Mouse (Mus musculus): ENCODE results near the gene Irf7. TPM values are rescaled to one million over a fixed set of nuclear protein-coding genes. Genes with fewer than 3 reads are reported as not detected.
A peak's percentile ranks its signal among the peaks of the same experiment; 100 is the strongest.

Gene Irf7
- polyA plus RNA-seq, 1 experiment from 2014 or later = 3.1 TPM

GRCm38 (mm10) chr7:141297926-141298650, 31.8 kb upstream of the Irf7 start:
- peaks cover 13% of the 10 kb centered on the region for H3K4me1 ChIP-seq (replicated peaks; ENCODE audit: control insufficient read depth, insufficient read depth, low read length)
- ATAC-seq (replicated peaks; ENCODE audit: low FRiP score, low TSS enrichment, low read depth) = no peak
- peaks cover 56% of the 10 kb centered on the region for H3K36me3 ChIP-seq (ENCODE audit: control insufficient read depth, insufficient read depth, low read length)
- 74% methylated on average over 3 of the region's 3 CpGs for WGBS
- no peak overlapping the region for H3K9ac ChIP-seq (ENCODE audit: low read length)
- no peaks in the 10 kb centered on the region for H3K9me3 ChIP-seq (ENCODE audit: control insufficient read depth, low read length)
- no peak overlapping the region for H3K27ac ChIP-seq (ENCODE audit: low read depth)
- H3K4me3 ChIP-seq (ENCODE audit: low read depth, low read length) = no peak overlapping the region
- H3K27me3 ChIP-seq (replicated peaks; ENCODE audit: control insufficient read depth, insufficient read depth, low read length) = peaks cover 31% of the 10 kb centered on the region
- no peak overlapping the region for H3K4me2 ChIP-seq (ENCODE audit: low read length)
- DNase-seq (ENCODE audit: low spot score) = no peak

GRCm38 (mm10) chr7:141294479-141294878, 28.2 kb upstream of the Irf7 start:
- ATAC-seq (replicated peaks; ENCODE audit: low FRiP score, low TSS enrichment, low read depth) = no peak
- H3K4me3 ChIP-seq (ENCODE audit: low read depth, low read length) = peak overlapping the region; percentile 31
- WGBS = 6% methylated on average over 22 of the region's 22 CpGs
- peak; percentile 66 for DNase-seq (ENCODE audit: low spot score)
- peaks cover 18% of the 10 kb centered on the region for H3K4me1 ChIP-seq (replicated peaks; ENCODE audit: control insufficient read depth, insufficient read depth, low read length)
- H3K36me3 ChIP-seq (ENCODE audit: control insufficient read depth, insufficient read depth, low read length) = peaks cover 21% of the 10 kb centered on the region
- peaks cover 57% of the 10 kb centered on the region for H3K27me3 ChIP-seq (replicated peaks; ENCODE audit: control insufficient read depth, insufficient read depth, low read length)
- H3K9me3 ChIP-seq (ENCODE audit: control insufficient read depth, low read length) = no peaks in the 10 kb centered on the region
- H3K27ac ChIP-seq (ENCODE audit: low read depth) = no peak overlapping the region
- H3K9ac ChIP-seq (ENCODE audit: low read length) = no peak overlapping the region
- peak overlapping the region; percentile 69 for H3K4me2 ChIP-seq (ENCODE audit: low read length)

GRCm38 (mm10) chr7:141293852-141294471, 27.7 kb upstream of the Irf7 start:
- DNase-seq (ENCODE audit: low spot score) (peak; percentile 76), ATAC-seq (replicated peaks; ENCODE audit: low FRiP score, low TSS enrichment, low read depth) (peak; percentile 25; the same call in 1 of the 2 replicates)
- H3K4me3 ChIP-seq (ENCODE audit: low read depth, low read length) = peak overlapping the region; percentile 31
- WGBS = 1% methylated on average over 53 of the region's 53 CpGs
- H3K9me3 ChIP-seq (ENCODE audit: control insufficient read depth, low read length) = no peaks in the 10 kb centered on the region
- H3K36me3 ChIP-seq (ENCODE audit: control insufficient read depth, insufficient read depth, low read length) = peaks cover 16% of the 10 kb centered on the region
- H3K4me1 ChIP-seq (replicated peaks; ENCODE audit: control insufficient read depth, insufficient read depth, low read length) = peaks cover 18% of the 10 kb centered on the region
- H3K27me3 ChIP-seq (replicated peaks; ENCODE audit: control insufficient read depth, insufficient read depth, low read length) = peaks cover 57% of the 10 kb centered on the region
- H3K9ac ChIP-seq (ENCODE audit: low read length) = peak overlapping the region; percentile 34; the same call in 1 of the 2 replicates
- peak overlapping the region; percentile 69 for H3K4me2 ChIP-seq (ENCODE audit: low read length)
- H3K27ac ChIP-seq (ENCODE audit: low read depth) = no peak overlapping the region

GRCm38 (mm10) chr7:141292583-141293388, 26.5 kb upstream of the Irf7 start:
- WGBS = 56% methylated on average over 15 of the region's 15 CpGs
- H3K27me3 ChIP-seq (replicated peaks; ENCODE audit: control insufficient read depth, insufficient read depth, low read length) = peaks cover 57% of the 10 kb centered on the region
- H3K27ac ChIP-seq (ENCODE audit: low read depth) = no peak overlapping the region
- peak; percentile 61 for DNase-seq (ENCODE audit: low spot score)
- no peak overlapping the region for H3K4me3 ChIP-seq (ENCODE audit: low read depth, low read length)
- H3K36me3 ChIP-seq (ENCODE audit: control insufficient read depth, insufficient read depth, low read length) = peaks cover 11% of the 10 kb centered on the region
- peak overlapping the region; percentile 91; the same call in 1 of the 2 replicates for H3K4me2 ChIP-seq (ENCODE audit: low read length)
- H3K9ac ChIP-seq (ENCODE audit: low read length) = no peak overlapping the region
- ATAC-seq (replicated peaks; ENCODE audit: low FRiP score, low TSS enrichment, low read depth) = no peak
- no peaks in the 10 kb centered on the region for H3K9me3 ChIP-seq (ENCODE audit: control insufficient read depth, low read length)
- peaks cover 18% of the 10 kb centered on the region for H3K4me1 ChIP-seq (replicated peaks; ENCODE audit: control insufficient read depth, insufficient read depth, low read length)

GRCm38 (mm10) chr7:141291921-141292582, 25.8 kb upstream of the Irf7 start, which contains the start of gene Drd4:
Gene Drd4 (plus strand): TSS chr7:141292006.
- Histone ChIP-seq H3K36me3 (ENCODE audit: control insufficient read depth, insufficient read depth, low read length) (peaks cover 7% of the 10 kb centered on the region), H3K9me3 (ENCODE audit: control insufficient read depth, low read length) (no peaks in the 10 kb centered on the region), H3K27me3 (replicated peaks; ENCODE audit: control insufficient read depth, insufficient read depth, low read length) (peaks cover 57% of the 10 kb centered on the region), H3K4me1 (replicated peaks; ENCODE audit: control insufficient read depth, insufficient read depth, low read length) (peaks cover 18% of the 10 kb centered on the region), H3K4me3 (ENCODE audit: low read depth, low read length) (peak within 1 kb of the TSS; percentile 45), H3K9ac (ENCODE audit: low read length) (peak within 1 kb of the TSS; percentile 47), H3K4me2 (ENCODE audit: low read length) (peak within 1 kb of the TSS; percentile 91), H3K27ac (ENCODE audit: low read depth) (no peak within 1 kb of the TSS)
- ATAC-seq (replicated peaks; ENCODE audit: low FRiP score, low TSS enrichment, low read depth) (peak; percentile 74), DNase-seq (ENCODE audit: low spot score) (peak; percentile 72)
- WGBS = 4% methylated on average over 46 of the region's 46 CpGs

- H3K4me1 ChIP-seq (replicated peaks; ENCODE audit: control insufficient read depth, insufficient read depth, low read length) = 0 out of 2 replicates have a peak, but pooled peaks cover 5% of the 10 kb centered on the region
These were observed 21.8 kb upstream of the Irf7 start for GRCm38 (mm10) chr7:141288042-141288441.

GRCm38 (mm10) chr7:141282756-141283155, 16.5 kb upstream of the Irf7 start:
- H3K36me3 ChIP-seq (ENCODE audit: control insufficient read depth, insufficient read depth, low read length) = no peaks in the 10 kb centered on the region
- ATAC-seq (replicated peaks; ENCODE audit: low FRiP score, low TSS enrichment, low read depth) (no peak), DNase-seq (ENCODE audit: low spot score) (no peak)
- 81% methylated on average over 4 of the region's 4 CpGs for WGBS
- H3K4me3 ChIP-seq (ENCODE audit: low read depth, low read length) = no peak overlapping the region
- H3K4me1 ChIP-seq (replicated peaks; ENCODE audit: control insufficient read depth, insufficient read depth, low read length) = no peaks in the 10 kb centered on the region
- 0 out of 2 replicates have a peak, but pooled peaks cover 3% of the 10 kb centered on the region for H3K27me3 ChIP-seq (replicated peaks; ENCODE audit: control insufficient read depth, insufficient read depth, low read length)
- H3K9me3 ChIP-seq (ENCODE audit: control insufficient read depth, low read length) = no peaks in the 10 kb centered on the region
- no peak overlapping the region for H3K4me2 ChIP-seq (ENCODE audit: low read length)
- no peak overlapping the region for H3K9ac ChIP-seq (ENCODE audit: low read length)
- H3K27ac ChIP-seq (ENCODE audit: low read depth) = no peak overlapping the region

More at GRCm38 (mm10) chr7:141288042-141288441, 21.8 kb upstream of the Irf7 start:
- DNase-seq (ENCODE audit: low spot score) (no peak), ATAC-seq (replicated peaks; ENCODE audit: low FRiP score, low TSS enrichment, low read depth) (no peak)
- 84% methylated on average over 3 of the region's 3 CpGs for WGBS
- Histone ChIP-seq H3K36me3 (ENCODE audit: control insufficient read depth, insufficient read depth, low read length) (no peaks in the 10 kb centered on the region), H3K27ac (ENCODE audit: low read depth) (no peak overlapping the region), H3K27me3 (replicated peaks; ENCODE audit: control insufficient read depth, insufficient read depth, low read length) (peaks cover 25% of the 10 kb centered on the region), H3K4me3 (ENCODE audit: low read depth, low read length) (no peak overlapping the region), H3K9me3 (ENCODE audit: control insufficient read depth, low read length) (no peaks in the 10 kb centered on the region), H3K4me2 (ENCODE audit: low read length) (no peak overlapping the region), H3K9ac (ENCODE audit: low read length) (no peak overlapping the region)

GRCm38 (mm10) chr7:141281442-141281841, 15.2 kb upstream of the Irf7 start:
- Histone ChIP-seq H3K27ac (ENCODE audit: low read depth) (no peak overlapping the region), H3K4me3 (ENCODE audit: low read depth, low read length) (no peak overlapping the region), H3K4me2 (ENCODE audit: low read length) (no peak overlapping the region), H3K9ac (ENCODE audit: low read length) (no peak overlapping the region), H3K4me1 (replicated peaks; ENCODE audit: control insufficient read depth, insufficient read depth, low read length) (no peaks in the 10 kb centered on the region), H3K36me3 (ENCODE audit: control insufficient read depth, insufficient read depth, low read length) (no peaks in the 10 kb centered on the region), H3K9me3 (ENCODE audit: control insufficient read depth, low read length) (no peaks in the 10 kb centered on the region), H3K27me3 (replicated peaks; ENCODE audit: control insufficient read depth, insufficient read depth, low read length) (0 out of 2 replicates have a peak, but pooled peaks cover 3% of the 10 kb centered on the region)
- no peak for ATAC-seq (replicated peaks; ENCODE audit: low FRiP score, low TSS enrichment, low read depth)
- DNase-seq (ENCODE audit: low spot score) = no peak
- WGBS = 50% methylated on average over 6 of the region's 6 CpGs

Data from intestine, embryonic 14.5 days (tissue).